ENCODE assay signal across 8 mouse cellular contexts in genomic region chr10:19932986-19933385, GRCm38 (mm10). TPM values are rescaled to one million over a fixed set of nuclear protein-coding genes. Genes with fewer than 3 reads are reported as not detected.
DNase-seq lines count a peak whose midpoint lies in the region; ATAC-seq lines count a peak whose summit lies in the region.

No protein-coding gene starts in this region.

- no peaks in the 10 kb centered on the region for H3K27me3 ChIP-seq in heart, embryonic 15.5 days
- peaks cover 50% of the 10 kb centered on the region for H3K27me3 ChIP-seq in liver, embryonic 15.5 days

- H3K27ac ChIP-seq in heart, embryonic 15.5 days: peak overlapping the region; percentile 98
- no peak overlapping the region for H3K27ac ChIP-seq in liver, embryonic 15.5 days (replicated peaks)

- peaks cover 18% of the 10 kb centered on the region for H3K4me1 ChIP-seq in heart, embryonic 15.5 days (replicated peaks)
- H3K4me1 ChIP-seq in liver, embryonic 15.5 days (replicated peaks): peaks cover 8% of the 10 kb centered on the region

- H3K9ac ChIP-seq in heart, embryonic 15.5 days: no peak overlapping the region; the same call in 1 of the 2 replicates
- no peak overlapping the region for H3K9ac ChIP-seq in liver, embryonic 15.5 days

- H3K9me3 ChIP-seq in heart, embryonic 15.5 days (replicated peaks): no peaks in the 10 kb centered on the region
- H3K9me3 ChIP-seq in liver, embryonic 15.5 days (replicated peaks): no peaks in the 10 kb centered on the region

- peak overlapping the region; percentile 98 for H3K4me2 ChIP-seq in heart, embryonic 15.5 days
- H3K4me2 ChIP-seq in liver, embryonic 15.5 days: peak overlapping the region; percentile 77

- peak overlapping the region; percentile 94; the same call in 1 of the 2 replicates for H3K4me3 ChIP-seq in heart, embryonic 15.5 days
- peak overlapping the region; percentile 65; the same call in 1 of the 2 replicates for H3K4me3 ChIP-seq in liver, embryonic 15.5 days (replicated peaks)

- 50% methylated on average over 3 of the region's 3 CpGs for WGBS in heart, embryonic 15.5 days
- WGBS in liver, embryonic 15.5 days (ENCODE audit: insufficient replicate concordance): 43% methylated on average over 3 of the region's 3 CpGs

- no peaks in the 10 kb centered on the region for H3K36me3 ChIP-seq in heart, embryonic 15.5 days
- no peaks in the 10 kb centered on the region for H3K36me3 ChIP-seq in liver, embryonic 15.5 days (replicated peaks)

- no peak for DNase-seq in heart, adult 18-20 months
- DNase-seq in embryo, embryonic 11 days: peak; percentile 25
- peak; percentile 75 for DNase-seq in gonadal fat pad, adult 2 months (ENCODE audit: low read depth)
- no peak for DNase-seq in adrenal gland, adult 2 months
- no peak for DNase-seq in gastrocnemius, postnatal 4 days (ENCODE audit: low spot score in 2 of 2)

- no peak for ATAC-seq in heart, embryonic 15.5 days (replicated peaks; ENCODE audit: insufficient number of reproducible peaks, insufficient read depth, low FRiP score, low read depth)
- no peak for ATAC-seq in liver, embryonic 15.5 days (ENCODE audit: insufficient read depth)
- no peak for ATAC-seq in erythroid progenitor cell, adult 5-6 weeks (replicated peaks; ENCODE audit: low FRiP score, poor library complexity, severe bottlenecking)

RNA-seq across cellular contexts. Expression of gene Map3k5, which starts 1.3 kb away (rescaled TPM):
- polyA plus RNA-seq in heart, embryonic 15.5 days (2015; fragmentation: Nextera tagmentation; extraction: Ambion mirVana): 2.6 and 3.2 TPM in 2 replicates
- total RNA-seq in heart, adult 18-20 months (2021): 10 to 100 TPM; 34.1 to 40.7 TPM
- 8.5 and 9.3 TPM in 2 replicates for polyA plus RNA-seq in gonadal fat pad, adult 2 months (2012; rRNA removed)
- 0.79 and 0.85 TPM in 2 replicates for polyA plus RNA-seq in liver, embryonic 15.5 days (2015; fragmentation: Nextera tagmentation; extraction: Ambion mirVana)
- total RNA-seq in adrenal gland, adult 2 months (2021): 10 to 100 TPM; 19.9 to 36.9 TPM
- 2.8 and 3.3 TPM in 2 replicates for polyA plus RNA-seq in adrenal gland, adult 2 months (2012; rRNA removed)
- 1.4 and 4.2 TPM in 2 replicates for total RNA-seq in erythroid progenitor cell, adult 5-6 weeks (2015; ENCODE audit: low replicate concordance)
- total RNA-seq in erythroid progenitor cell, adult 5-6 weeks (2017; ENCODE audit: low replicate concordance): 4.4 and 4.5 TPM in 2 replicates
- 1 to 10 TPM; 4.9 to 9.5 TPM for total RNA-seq in gastrocnemius, postnatal 4 days (2021)

RNA-seq across cellular contexts. Expression of gene Pex7, which starts 25.5 kb away (rescaled TPM):
- 33.9 and 34.8 TPM in 2 replicates for polyA plus RNA-seq in heart, embryonic 15.5 days (2015; fragmentation: Nextera tagmentation; extraction: Ambion mirVana)
- 10 to 100 TPM; 35.9 to 38.7 TPM for total RNA-seq in heart, adult 18-20 months (2021)
- 35.3 and 42.9 TPM in 2 replicates for polyA plus RNA-seq in gonadal fat pad, adult 2 months (2012; rRNA removed)
- 27.7 and 28.9 TPM in 2 replicates for polyA plus RNA-seq in liver, embryonic 15.5 days (2015; fragmentation: Nextera tagmentation; extraction: Ambion mirVana)
- total RNA-seq in adrenal gland, adult 2 months (2021): 10 to 100 TPM; 44.8 to 47.5 TPM
- 114 and 169 TPM in 2 replicates for polyA plus RNA-seq in adrenal gland, adult 2 months (2012; rRNA removed)
- 1.7 and 20.9 TPM in 2 replicates for total RNA-seq in erythroid progenitor cell, adult 5-6 weeks (2015; ENCODE audit: low replicate concordance)
- total RNA-seq in erythroid progenitor cell, adult 5-6 weeks (2017; ENCODE audit: low replicate concordance): 1.4 and 8.9 TPM in 2 replicates
- total RNA-seq in gastrocnemius, postnatal 4 days (2021): 10 to 100 TPM; 11.5 to 12.1 TPM

Comparison
In these comparisons a context has a peak if more than half of its experiments do, and no peak if none do; other contexts are left out.
1. DNase-seq: peak in embryo, embryonic 11 days (single experiment) and gonadal fat pad, adult 2 months (single experiment); none in heart, adult 18-20 months (0 of 2), adrenal gland, adult 2 months (single experiment) and gastrocnemius, postnatal 4 days (0 of 2).